Mouse (Mus musculus) adrenal gland, postnatal 4 days (tissue): ENCODE measurements at regions not wholly inside any gene's neighbourhood (a gene's known extent, or its start where the extent isn't known, plus 50 kb on each side); places are given as distances from the start of the nearest gene placed in this dataset.

Experiments used
- DNase-seq, 2 experiments: peaks; one replicate each; pipeline ENCODE4 v3.0.0; 2021 to 2022; ENCODE audit warnings: low spot score in 2 of 2, mixed read lengths in 2 of 2

- DNase-seq, result no peak
These were observed 1223.0 kb downstream of the Dnajb9 start for GRCm38 (mm10) chr12:42987018-42987606.

- no peak for DNase-seq
These were observed 1223.6 kb downstream of the Dnajb9 start for GRCm38 (mm10) chr12:42986505-42986904.

- no peak for DNase-seq
These were observed 1224.0 kb downstream of the Dnajb9 start for GRCm38 (mm10) chr12:42986096-42986495.

- no peak for DNase-seq
These were observed 1231.3 kb downstream of the Dnajb9 start for GRCm38 (mm10) chr12:42978828-42979227.

GRCm38 (mm10) chr12:42972766-42973165 lies 1237.4 kb downstream of the Dnajb9 start:
- DNase-seq, result peak in 1 of 2 experiments; percentile 24

GRCm38 (mm10) chr12:42961535-42961934 lies 1248.6 kb downstream of the Dnajb9 start:
- no peak for DNase-seq

GRCm38 (mm10) chr12:42947961-42948360 lies 1262.2 kb downstream of the Dnajb9 start:
- DNase-seq, result no peak

GRCm38 (mm10) chr12:42914374-42914773 lies 1295.8 kb downstream of the Dnajb9 start:
- DNase-seq, result no peak
